Mouse (Mus musculus): Measurements from ENCODE around the gene Trit1.

- TF ChIP-seq GATA1 (IDR thresholded peaks at IDR 0.05; ENCODE audit: borderline replicate concordance, low read length) (no peak), FLI1 (IDR thresholded peaks at IDR 0.05; ENCODE audit: low read length) (no peak)
Observed at GRCm38 (mm10) chr4:123025418-123025817, 9.0 kb downstream of the Trit1 start.

Measured in megakaryocyte, embryonic 14.5 days (primary cell).